Mouse (Mus musculus) lung, postnatal 0 days (tissue): ENCODE results near the gene Mybpc2. TPM values are rescaled to one million over a fixed set of nuclear protein-coding genes. Genes with fewer than 3 reads are reported as not detected.
A peak's percentile ranks its signal among the peaks of the same experiment; 100 is the strongest.

Experiments
- ATAC-seq: fragments of 200-750 bp; cut with Nextera tagmentation; 2 replicates; pipeline ENCODE4 v1.8.0; 2017; ENCODE audit warnings: moderate library complexity
- DNase-seq: peaks from one replicate; pipeline ENCODE4 v3.0.0-alpha.2; 2016; ENCODE audit warnings: low spot score
- H3K27ac ChIP-seq: fragments of 300-500 bp; sonication (generic); 2 replicates; pipeline ENCODE4 v1.5.1; 2014; ENCODE audit warnings: antibody characterized with exemption, mild to moderate bottlenecking, low read length, mixed read lengths
- H3K27me3 ChIP-seq: fragments of 300-500 bp; sonication (generic); replicated peaks from 2 replicates; pipeline ENCODE4 v1.6.1; 2014; ENCODE audit warnings: low read length, mixed read lengths; ENCODE audit not compliant: insufficient read depth
- H3K36me3 ChIP-seq: fragments of 300-500 bp; sonication (generic); 2 replicates; pipeline ENCODE4 v1.6.1; 2014; ENCODE audit warnings: low read length, mixed read lengths; ENCODE audit not compliant: insufficient read depth
- H3K4me1 ChIP-seq: fragments of 300-500 bp; sonication (generic); 2 replicates; pipeline ENCODE4 v1.6.1; 2014; ENCODE audit warnings: antibody characterized with exemption, low read depth, low read length, mixed read lengths; ENCODE audit not compliant: insufficient read depth
- H3K4me2 ChIP-seq: fragments of 300-500 bp; sonication (generic); replicated peaks from 2 replicates; pipeline ENCODE4 v1.6.1; 2014; ENCODE audit warnings: low read depth, mild to moderate bottlenecking, low read length, moderate library complexity, mixed read lengths
- H3K4me3 ChIP-seq: fragments of 300-500 bp; sonication (generic); 2 replicates; pipeline ENCODE4 v1.5.1; 2014; ENCODE audit warnings: low read depth, low read length
- H3K9ac ChIP-seq: fragments of 300-500 bp; sonication (generic); replicated peaks from 2 replicates; pipeline ENCODE4 v1.6.1; 2014; ENCODE audit warnings: low read depth, mild to moderate bottlenecking
- H3K9me3 ChIP-seq: fragments of 300-500 bp; sonication (generic); 2 replicates; pipeline ENCODE4 v1.6.1; 2016; ENCODE audit warnings: low read length, mixed read lengths
- CTCF ChIP-seq: IDR thresholded peaks from 2 replicates; pipeline ENCODE4 v1.5.1; 2016; ENCODE audit warnings: antibody characterized with exemption, mild to moderate bottlenecking
- EP300 ChIP-seq: IDR thresholded peaks from 2 replicates; pipeline ENCODE4 v1.6.1; 2016; ENCODE audit warnings: antibody characterized with exemption, mild to moderate bottlenecking, control low read depth
- WGBS: fragments of 180-500 bp; shearing (Covaris S2); extraction: QIAGEN DNeasy Blood & Tissue Kit; methylation state at CpG from one replicate; pipeline ENCODE4 v1.1.7; 2014; 5-methylcytosine and 5-hydroxymethylcytosine counted together
- polyA plus RNA-seq: library from polyadenylated mRNA; unstranded; fragments of >200 nt; fragmentation: Nextera tagmentation; extraction: Ambion mirVana; gene quantifications from 2 replicates; pipeline ENCODE4 v1.2.1, GENCODE M21; 2015

The Mybpc2 gene
- polyA plus RNA-seq, 1 experiment from 2014 or later: 0.37 TPM

GRCm38 (mm10) chr7:44474419-44474818 lies 50.0 kb downstream of the Mybpc2 start:
- TF ChIP-seq EP300: no peak
- no peak for TF ChIP-seq CTCF
- H3K4me2 ChIP-seq: no peak overlapping the region
- DNase-seq (no peak), ATAC-seq (no peak)
- WGBS: 23% methylated on average over 4 of the region's 4 CpGs
- no peaks in the 10 kb centered on the region for H3K36me3 ChIP-seq
- no peaks in the 10 kb centered on the region for H3K9me3 ChIP-seq
- no peak overlapping the region for H3K4me3 ChIP-seq
- H3K9ac ChIP-seq: no peak overlapping the region
- peaks cover 15% of the 10 kb centered on the region for H3K4me1 ChIP-seq
- no peaks in the 10 kb centered on the region for H3K27me3 ChIP-seq
- no peak overlapping the region for H3K27ac ChIP-seq

- H3K27ac ChIP-seq: peak overlapping the region; percentile 55; the same call in 1 of the 2 replicates
- TF ChIP-seq EP300 (no peak), CTCF (no peak)
- 32% methylated on average over 9 of the region's 9 CpGs for WGBS
- no peak overlapping the region for H3K4me3 ChIP-seq
- H3K9me3 ChIP-seq: no peaks in the 10 kb centered on the region
- peaks cover 28% of the 10 kb centered on the region for H3K4me1 ChIP-seq
- ATAC-seq (peak; percentile 25), DNase-seq (peak; percentile 49)
- H3K27me3 ChIP-seq: no peaks in the 10 kb centered on the region
- H3K4me2 ChIP-seq: no peak overlapping the region
- no peak overlapping the region for H3K9ac ChIP-seq
- H3K36me3 ChIP-seq: no peaks in the 10 kb centered on the region
Measured at GRCm38 (mm10) chr7:44472961-44473646, 51.4 kb downstream of the Mybpc2 start.

- Histone ChIP-seq H3K9ac (no peak overlapping the region), H3K4me2 (no peak overlapping the region), H3K27me3 (no peaks in the 10 kb centered on the region), H3K36me3 (no peaks in the 10 kb centered on the region), H3K27ac (peak overlapping the region; percentile 55; the same call in 1 of the 2 replicates), H3K9me3 (no peaks in the 10 kb centered on the region), H3K4me1 (peaks cover 28% of the 10 kb centered on the region), H3K4me3 (no peak overlapping the region)
- WGBS: 9% methylated on average over 1 of the region's 1 CpGs
- TF ChIP-seq CTCF: no peak
- no peak for TF ChIP-seq EP300
- DNase-seq: no peak
- no peak for ATAC-seq
Measured at GRCm38 (mm10) chr7:44472558-44472885, 51.9 kb downstream of the Mybpc2 start.

- 22% methylated on average over 6 of the region's 6 CpGs for WGBS
- Histone ChIP-seq H3K27me3 (no peaks in the 10 kb centered on the region), H3K9me3 (no peaks in the 10 kb centered on the region), H3K36me3 (no peaks in the 10 kb centered on the region), H3K4me2 (no peak overlapping the region), H3K27ac (peak overlapping the region; percentile 55), H3K4me3 (no peak overlapping the region), H3K9ac (no peak overlapping the region), H3K4me1 (peaks cover 28% of the 10 kb centered on the region)
- TF ChIP-seq EP300 (peak; percentile 70; the same call in 1 of the 2 replicates), CTCF (no peak)
- DNase-seq (peak; percentile 87), ATAC-seq (peak; percentile 48)
Measured at GRCm38 (mm10) chr7:44471880-44472557, 52.4 kb downstream of the Mybpc2 start.

GRCm38 (mm10) chr7:44470696-44471612 lies 53.5 kb downstream of the Mybpc2 start:
- DNase-seq (peak; percentile 53), ATAC-seq (no peak)
- Histone ChIP-seq H3K27ac (peak overlapping the region; percentile 64), H3K27me3 (no peaks in the 10 kb centered on the region), H3K4me2 (no peak overlapping the region), H3K4me3 (no peak overlapping the region), H3K9ac (no peak overlapping the region), H3K4me1 (peaks cover 28% of the 10 kb centered on the region), H3K9me3 (no peaks in the 10 kb centered on the region), H3K36me3 (no peaks in the 10 kb centered on the region)
- no peak for TF ChIP-seq CTCF
- no peak for TF ChIP-seq EP300
- WGBS: 70% methylated on average over 16 of the region's 16 CpGs
